Mouse (Mus musculus): ENCODE measurements around the gene Lmx1a.

The Lmx1a gene

GRCm38 (mm10) chr1:167788684-167789413, 99.8 kb downstream of the Lmx1a start:
- DNase-seq = peak; percentile 47

DNA sequence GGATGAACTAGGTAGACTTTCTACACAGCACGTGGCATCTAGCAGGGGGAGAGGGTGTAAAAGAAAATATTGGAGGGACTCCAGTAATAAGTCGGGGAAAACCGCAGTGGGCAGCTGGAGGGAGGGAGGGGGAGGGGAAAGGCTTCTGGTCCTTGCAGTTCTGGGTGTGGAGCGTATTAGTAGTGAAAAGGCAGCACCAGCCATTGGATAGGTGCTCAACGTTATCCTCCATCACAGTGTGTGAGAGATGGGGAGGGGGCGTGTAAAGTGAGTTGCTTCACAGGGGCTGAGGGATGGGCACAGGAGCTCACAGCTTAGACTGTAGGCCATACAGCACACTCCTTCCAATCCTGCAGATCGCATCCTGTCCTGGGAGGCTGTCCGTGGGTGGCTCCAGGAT, 100.4 kb downstream of the Lmx1a start:
- DNase-seq = peak; percentile 22

GRCm38 (mm10) chr1:167790688-167791087, 101.7 kb downstream of the Lmx1a start:
- no peak for DNase-seq

DNA sequence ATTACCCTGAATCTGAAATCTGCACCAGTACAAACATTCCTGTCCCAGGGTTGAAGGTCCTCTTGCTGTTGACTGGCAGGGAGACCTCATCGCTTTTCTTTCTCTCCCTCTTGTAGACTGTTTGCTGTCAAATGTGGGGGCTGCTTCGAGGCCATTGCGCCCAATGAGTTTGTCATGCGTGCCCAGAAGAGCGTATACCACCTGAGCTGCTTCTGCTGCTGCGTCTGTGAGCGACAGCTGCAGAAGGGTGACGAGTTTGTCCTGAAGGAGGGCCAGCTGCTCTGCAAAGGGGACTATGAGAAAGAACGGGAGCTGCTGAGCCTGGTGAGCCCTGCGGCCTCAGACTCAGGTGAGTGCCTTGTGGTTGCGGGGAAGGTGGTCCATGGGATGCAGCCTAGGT, 102.2 kb downstream of the Lmx1a start:
- no peak for DNase-seq

GRCm38 (mm10) chr1:167801923-167802322, 112.9 kb downstream of the Lmx1a start:
- no peak for DNase-seq

DNA sequence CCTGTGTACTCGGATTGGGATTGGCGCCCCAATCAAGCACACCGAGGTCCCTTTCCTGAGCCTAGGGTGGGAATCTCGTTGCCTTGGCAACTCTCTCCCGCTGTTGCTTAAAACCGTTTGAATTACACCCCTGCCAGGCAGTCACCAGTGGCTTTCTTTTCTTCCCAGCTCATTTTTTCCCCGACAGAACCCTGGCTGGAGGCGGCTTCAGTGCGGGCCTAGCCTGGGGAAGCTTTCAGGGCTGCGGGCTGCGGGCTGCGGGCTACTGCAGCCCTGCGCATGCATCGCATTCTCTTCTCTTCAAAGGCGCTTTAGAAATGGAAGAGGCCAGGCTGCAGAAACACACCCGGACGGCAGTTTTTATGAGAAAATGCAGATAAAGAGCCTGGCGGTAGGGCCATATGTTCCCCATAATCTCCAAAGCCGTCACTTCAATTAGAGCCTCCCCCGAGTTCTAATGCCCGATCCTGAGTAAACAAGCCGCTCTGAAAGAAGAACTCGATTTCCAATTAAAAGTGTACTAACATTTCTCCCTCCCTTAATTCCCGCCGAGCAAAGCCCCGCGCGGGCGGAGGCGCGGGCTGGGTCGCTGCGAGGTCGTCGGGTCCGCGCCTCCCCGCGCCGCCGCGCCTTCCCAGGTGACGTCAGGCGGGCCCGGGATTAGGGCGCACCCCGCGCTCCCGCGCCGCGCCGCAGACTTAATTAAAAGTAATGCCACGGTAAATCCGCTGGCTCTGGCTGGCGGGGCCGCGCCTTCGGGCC, 113.7 kb downstream of the Lmx1a start:
- DNase-seq = peak; percentile 84

DNA sequence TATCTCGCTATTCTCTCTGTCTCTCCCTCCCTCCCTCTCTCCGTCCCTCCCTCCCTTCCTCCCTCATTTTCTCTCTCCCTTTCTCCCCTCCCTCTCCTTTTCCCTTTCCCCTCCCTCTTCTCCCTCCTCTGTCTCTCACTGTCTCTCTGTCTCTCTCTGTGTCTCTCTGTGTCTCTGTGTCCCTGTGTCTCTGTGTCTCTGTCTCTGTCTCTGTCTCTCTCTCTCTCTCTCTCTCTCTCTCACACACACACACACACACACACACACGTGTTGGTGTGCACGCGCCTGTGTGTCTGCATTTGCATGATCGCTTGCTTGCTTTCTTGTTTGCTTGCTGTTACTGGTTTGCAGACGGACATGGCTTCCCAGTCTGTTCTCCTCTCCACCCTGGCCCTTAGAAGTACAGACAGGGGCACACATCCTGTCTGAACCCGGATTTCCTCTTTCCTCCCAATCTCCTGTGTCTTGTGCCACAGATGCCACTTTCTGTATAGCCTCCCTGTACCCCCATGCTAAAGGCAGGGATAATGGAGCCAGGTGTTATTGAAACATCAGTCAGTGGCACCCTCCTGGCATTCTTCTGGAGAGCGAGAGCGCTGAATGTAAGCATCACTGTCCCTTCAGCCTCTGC, 114.4 kb downstream of the Lmx1a start:
- DNase-seq = no peak

- DNase-seq = no peak
These were observed 115.8 kb downstream of the Lmx1a start for GRCm38 (mm10) chr1:167804836-167805235.

DNA sequence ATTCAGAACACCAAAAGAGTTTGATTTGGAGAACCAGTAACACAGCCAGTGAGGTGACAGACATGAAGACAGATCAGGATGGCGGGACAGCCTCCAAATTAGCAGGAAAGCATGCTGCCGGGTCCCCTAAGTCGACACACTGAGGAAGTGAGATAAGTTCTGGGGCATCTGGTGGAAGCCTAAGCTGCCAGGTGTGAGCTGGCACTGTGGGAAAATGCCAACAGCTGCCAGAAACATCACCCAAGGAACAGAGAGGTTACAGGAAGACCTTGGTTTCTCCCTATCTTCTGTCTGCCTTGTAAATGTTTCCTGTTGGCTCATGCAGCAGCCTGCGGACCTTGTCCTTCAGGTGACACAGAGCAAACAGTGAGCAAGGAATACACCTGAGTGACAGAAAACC, 122.1 kb downstream of the Lmx1a start:
- no peak for DNase-seq

- DNase-seq = no peak
These were observed 126.1 kb downstream of the Lmx1a start for GRCm38 (mm10) chr1:167815166-167815565.

GRCm38 (mm10) chr1:167817028-167817427, 128.0 kb downstream of the Lmx1a start:
- no peak for DNase-seq

- DNase-seq = no peak
These were observed 128.6 kb downstream of the Lmx1a start for GRCm38 (mm10) chr1:167817616-167818015.

DNA sequence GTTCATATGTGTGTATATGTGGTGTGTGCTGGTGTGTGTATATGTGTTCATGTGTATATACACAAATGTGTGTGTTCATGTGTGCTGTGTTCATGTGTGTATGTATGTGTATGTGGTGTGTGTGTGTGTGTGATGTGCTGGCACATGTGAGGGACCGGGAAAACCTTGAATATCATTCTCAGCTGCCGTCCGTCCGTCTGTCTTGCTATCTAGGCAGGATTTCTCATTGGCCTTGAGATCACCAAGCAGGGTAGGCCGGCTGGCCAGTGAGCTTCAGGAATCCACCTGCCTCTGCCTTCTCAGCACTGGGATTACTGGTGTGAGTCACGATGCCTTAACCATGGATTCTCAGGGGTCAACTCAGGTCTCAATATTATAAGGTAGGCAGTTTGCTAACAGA, 131.0 kb downstream of the Lmx1a start:
- DNase-seq = no peak

DNA sequence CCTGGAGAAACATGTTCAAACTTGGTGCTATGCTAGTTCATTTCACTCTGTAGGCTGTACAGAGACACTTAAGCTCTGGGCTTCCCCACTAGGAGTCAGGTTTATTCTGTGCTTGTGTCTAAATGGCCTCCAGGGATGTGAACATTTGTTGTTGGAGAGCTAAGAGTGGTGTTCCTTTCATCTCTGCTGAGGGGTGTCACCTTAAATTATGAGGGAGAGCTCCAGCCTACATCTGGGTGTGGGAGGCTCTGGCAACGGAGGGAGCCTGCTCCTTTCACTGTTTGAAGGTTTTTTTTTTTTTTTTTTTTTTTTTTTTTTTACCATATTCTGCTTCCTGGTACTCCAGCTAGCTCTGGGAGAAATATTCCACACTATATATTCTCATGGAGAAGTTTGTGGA, 132.1 kb downstream of the Lmx1a start:
- DNase-seq = no peak

GRCm38 (mm10) chr1:167830291-167830690, 141.3 kb downstream of the Lmx1a start:
- DNase-seq = no peak

GRCm38 (mm10) chr1:167831601-167832000, 142.6 kb downstream of the Lmx1a start:
- no peak for DNase-seq

GRCm38 (mm10) chr1:167854801-167855200, 165.8 kb downstream of the Lmx1a start:
- peak; percentile 5 for DNase-seq

- no peak for DNase-seq
These were observed 183.0 kb downstream of the Lmx1a start for GRCm38 (mm10) chr1:167872028-167872427.

- DNase-seq = no peak
These were observed 185.1 kb downstream of the Lmx1a start for GRCm38 (mm10) chr1:167874099-167874498.

- no peak for DNase-seq
These were observed 188.9 kb downstream of the Lmx1a start for GRCm38 (mm10) chr1:167877931-167878330.

GRCm38 (mm10) chr1:167878354-167878753, 189.3 kb downstream of the Lmx1a start:
- no peak for DNase-seq

GRCm38 (mm10) chr1:167885776-167886175, 196.7 kb downstream of the Lmx1a start:
- no peak for DNase-seq

DNA sequence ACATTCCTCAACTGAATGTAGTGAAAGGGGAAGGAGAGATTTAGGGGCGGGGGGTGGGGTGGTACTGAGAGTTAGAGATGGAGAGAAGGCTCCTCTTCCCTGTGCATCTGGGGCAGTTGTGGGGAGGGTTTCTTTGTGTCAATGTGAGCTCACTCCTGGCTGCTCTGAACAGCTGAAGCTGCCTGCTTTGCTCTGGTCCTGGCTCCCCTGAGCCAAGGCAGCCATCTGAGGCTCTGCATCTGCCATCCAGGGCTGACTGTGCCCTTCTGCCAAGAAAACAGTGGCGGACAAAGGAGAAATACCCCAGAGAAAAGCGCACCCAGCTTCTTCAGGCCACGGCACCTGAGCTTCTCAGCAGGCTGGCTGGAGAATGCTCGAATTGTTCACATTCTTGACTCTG, 199.1 kb downstream of the Lmx1a start:
- no peak for DNase-seq

GRCm38 (mm10) chr1:167888816-167889215, 199.8 kb downstream of the Lmx1a start:
- peak; percentile 75 for DNase-seq

Measured in embryo, embryonic 11 days (tissue).